Mouse (Mus musculus): ENCODE results near the gene Tph2. TPM values are rescaled to one million over a fixed set of nuclear protein-coding genes. Genes with fewer than 3 reads are reported as not detected.

Gene Tph2
- polyA plus RNA-seq, 1 experiment from 2014 or later, result 2.3 TPM

DNA sequence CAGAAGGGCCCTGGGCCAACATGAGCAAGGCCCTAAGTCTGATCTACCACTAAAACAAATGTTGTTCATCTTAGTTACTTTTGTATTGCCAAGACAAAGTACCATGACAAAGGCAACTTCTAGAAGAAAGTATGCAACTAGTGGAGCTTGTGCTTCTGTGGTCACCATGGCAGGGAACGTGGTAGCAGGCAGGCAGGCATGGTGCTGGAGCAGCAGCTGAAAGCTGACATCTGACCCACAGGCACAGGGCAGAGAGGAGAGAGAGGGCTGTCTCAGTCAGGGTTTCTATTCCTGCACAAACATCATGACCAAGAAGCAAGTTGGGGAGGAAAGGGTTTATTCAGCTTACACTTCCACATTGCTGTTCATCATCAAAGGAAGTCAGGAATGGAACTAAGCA is 56.9 kb downstream of the Tph2 start:
- H3K27me3 ChIP-seq (replicated peaks), result no peaks in the 10 kb centered on the region
- H3K36me3 ChIP-seq, result no peaks in the 10 kb centered on the region
- 47% methylated on average over 1 of the region's 1 CpGs for WGBS
- no peak overlapping the region for H3K9ac ChIP-seq (replicated peaks)
- H3K9me3 ChIP-seq (replicated peaks), result no peaks in the 10 kb centered on the region
- ATAC-seq (ENCODE audit: low FRiP score), result no peak
- H3K4me2 ChIP-seq, result no peak overlapping the region
- H3K4me3 ChIP-seq (replicated peaks), result no peak overlapping the region
- peaks cover 8% of the 10 kb centered on the region; the same call in 1 of the 2 replicates for H3K4me1 ChIP-seq
- no peak overlapping the region for H3K27ac ChIP-seq (replicated peaks)

DNA sequence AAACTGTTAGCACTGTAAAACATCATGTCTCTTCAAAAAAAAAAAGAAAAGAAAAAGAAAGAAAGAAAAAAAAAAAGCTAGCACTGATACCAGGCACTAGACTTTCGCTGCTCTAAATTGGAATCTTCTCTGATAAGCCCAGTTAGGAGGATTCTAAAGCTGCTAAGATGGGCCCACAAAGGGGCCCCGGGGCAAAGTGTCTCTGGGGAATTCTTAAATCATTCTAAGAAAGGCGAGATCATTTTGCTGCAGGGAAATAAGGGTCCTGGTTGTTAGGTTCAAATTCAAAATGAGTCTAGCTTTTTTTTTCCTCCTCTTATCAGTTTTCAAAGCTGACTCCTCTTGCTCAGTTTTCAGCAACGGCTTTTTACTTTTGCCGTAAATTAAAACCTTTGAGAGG is 59.3 kb downstream of the Tph2 start:
- no peaks in the 10 kb centered on the region for H3K9me3 ChIP-seq (replicated peaks)
- H3K36me3 ChIP-seq, result no peaks in the 10 kb centered on the region
- H3K27me3 ChIP-seq (replicated peaks), result no peaks in the 10 kb centered on the region
- no peak for ATAC-seq (ENCODE audit: low FRiP score)
- WGBS, result 36% methylated on average over 5 of the region's 5 CpGs
- H3K4me3 ChIP-seq (replicated peaks), result no peak overlapping the region
- peaks cover 8% of the 10 kb centered on the region; the same call in 1 of the 2 replicates for H3K4me1 ChIP-seq
- H3K27ac ChIP-seq (replicated peaks), result no peak overlapping the region
- 0 out of 2 replicates have a peak overlapping the region, but pooled peaks have one; percentile 13 for H3K4me2 ChIP-seq
- no peak overlapping the region for H3K9ac ChIP-seq (replicated peaks)

DNA sequence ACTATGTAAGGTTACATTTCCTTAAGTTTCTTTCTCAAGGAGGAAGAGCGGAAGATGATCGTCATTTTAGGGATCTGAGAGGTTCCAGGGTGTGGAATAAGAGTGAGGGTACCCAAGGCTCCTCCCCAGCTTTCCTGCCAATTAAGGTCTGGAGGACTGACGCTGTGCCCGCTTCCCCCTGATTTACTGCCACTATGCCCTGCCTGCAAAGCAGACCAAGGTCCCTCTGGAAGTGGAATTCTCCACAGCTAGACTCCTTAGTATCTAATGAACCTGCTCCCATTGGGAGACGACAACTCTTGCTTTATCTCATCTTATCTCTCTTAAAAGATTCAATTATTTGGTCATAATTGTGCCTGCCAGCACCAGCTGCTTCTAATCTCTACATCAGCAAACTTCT is 59.8 kb downstream of the Tph2 start:
- Histone ChIP-seq H3K4me3 (replicated peaks) (no peak overlapping the region), H3K36me3 (no peaks in the 10 kb centered on the region), H3K4me2 (no peak overlapping the region), H3K9ac (replicated peaks) (no peak overlapping the region), H3K27me3 (replicated peaks) (no peaks in the 10 kb centered on the region), H3K9me3 (replicated peaks) (no peaks in the 10 kb centered on the region), H3K27ac (replicated peaks) (no peak overlapping the region), H3K4me1 (peaks cover 8% of the 10 kb centered on the region; the same call in 1 of the 2 replicates)
- 58% methylated on average over 5 of the region's 5 CpGs for WGBS
- ATAC-seq (ENCODE audit: low FRiP score), result no peak

GRCm38 (mm10) chr10:115107666-115108540 is 76.9 kb downstream of the Tph2 start:
- H3K27ac ChIP-seq (replicated peaks), result no peak overlapping the region
- no peak overlapping the region for H3K9ac ChIP-seq (replicated peaks)
- no peaks in the 10 kb centered on the region for H3K9me3 ChIP-seq (replicated peaks)
- peaks cover 3% of the 10 kb centered on the region; the same call in 1 of the 2 replicates for H3K4me1 ChIP-seq
- 72% methylated on average over 16 of the region's 16 CpGs for WGBS
- no peak overlapping the region for H3K4me2 ChIP-seq
- H3K36me3 ChIP-seq, result no peaks in the 10 kb centered on the region
- H3K27me3 ChIP-seq (replicated peaks), result no peaks in the 10 kb centered on the region
- H3K4me3 ChIP-seq (replicated peaks), result no peak overlapping the region
- no peak for ATAC-seq (ENCODE audit: low FRiP score)

DNA sequence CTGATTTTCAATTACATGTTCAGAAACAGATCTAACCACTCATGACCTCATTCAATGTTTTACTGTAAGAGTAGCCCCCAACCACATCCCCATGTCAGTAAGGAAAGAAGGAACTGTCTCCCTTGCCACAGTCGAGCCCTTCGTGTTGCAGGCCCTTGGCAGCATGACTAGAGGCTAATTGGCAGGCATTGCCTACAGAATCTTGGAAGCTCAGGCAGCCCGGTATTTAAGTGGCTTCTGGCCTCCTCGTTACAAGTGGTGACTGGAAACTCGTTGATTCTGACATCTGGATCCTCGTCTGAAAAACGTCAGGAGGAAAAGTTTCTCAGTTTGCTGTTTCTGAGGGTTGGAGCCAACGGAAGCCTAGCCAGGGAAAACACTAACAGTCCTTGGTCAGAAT is 80.6 kb downstream of the Tph2 start:
- WGBS, result 84% methylated on average over 8 of the region's 8 CpGs
- H3K27me3 ChIP-seq (replicated peaks), result no peaks in the 10 kb centered on the region
- H3K9ac ChIP-seq (replicated peaks), result no peak overlapping the region
- no peak overlapping the region for H3K27ac ChIP-seq (replicated peaks)
- no peak overlapping the region for H3K4me3 ChIP-seq (replicated peaks)
- no peak overlapping the region for H3K4me2 ChIP-seq
- H3K9me3 ChIP-seq (replicated peaks), result no peaks in the 10 kb centered on the region
- H3K4me1 ChIP-seq, result peaks cover 3% of the 10 kb centered on the region; the same call in 1 of the 2 replicates
- no peaks in the 10 kb centered on the region for H3K36me3 ChIP-seq
- ATAC-seq (ENCODE audit: low FRiP score), result no peak

GRCm38 (mm10) chr10:115099890-115100580 is 84.8 kb downstream of the Tph2 start:
- H3K27me3 ChIP-seq (replicated peaks), result no peaks in the 10 kb centered on the region
- no peak for ATAC-seq (ENCODE audit: low FRiP score)
- H3K9me3 ChIP-seq (replicated peaks), result no peaks in the 10 kb centered on the region
- H3K36me3 ChIP-seq, result no peaks in the 10 kb centered on the region
- H3K4me2 ChIP-seq, result no peak overlapping the region
- 77% methylated on average over 9 of the region's 9 CpGs for WGBS
- H3K9ac ChIP-seq (replicated peaks), result no peak overlapping the region
- H3K4me1 ChIP-seq, result no peaks in the 10 kb centered on the region
- H3K27ac ChIP-seq (replicated peaks), result no peak overlapping the region
- H3K4me3 ChIP-seq (replicated peaks), result no peak overlapping the region

DNA sequence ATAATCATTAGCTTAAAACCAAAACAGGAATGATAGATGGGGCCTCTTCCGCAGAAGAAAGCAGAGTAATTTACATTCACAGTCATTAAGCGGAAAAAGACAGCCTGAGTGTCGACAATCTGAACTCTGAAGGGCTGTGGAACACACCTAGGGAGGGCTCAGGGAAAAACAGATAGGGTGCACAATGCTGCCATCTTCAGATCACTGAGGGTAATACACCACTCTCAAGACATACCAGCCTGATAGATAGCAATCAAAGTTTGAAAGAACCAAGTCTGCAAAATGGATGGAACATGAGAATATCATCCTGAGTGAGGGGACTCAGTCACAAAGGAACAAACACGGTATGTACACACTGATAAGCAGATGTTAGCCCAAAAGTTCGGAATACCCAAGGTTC is 87.7 kb downstream of the Tph2 start:
- Histone ChIP-seq H3K4me2 (no peak overlapping the region), H3K27me3 (replicated peaks) (no peaks in the 10 kb centered on the region), H3K9me3 (replicated peaks) (no peaks in the 10 kb centered on the region), H3K4me1 (no peaks in the 10 kb centered on the region), H3K27ac (replicated peaks) (no peak overlapping the region), H3K9ac (replicated peaks) (no peak overlapping the region), H3K4me3 (replicated peaks) (no peak overlapping the region), H3K36me3 (no peaks in the 10 kb centered on the region)
- ATAC-seq (ENCODE audit: low FRiP score), result peak; percentile 74; the same call in 1 of the 2 replicates
- WGBS, result 8% methylated on average over 5 of the region's 5 CpGs

- no peak overlapping the region for H3K27ac ChIP-seq (replicated peaks)
- no peak overlapping the region for H3K4me2 ChIP-seq
- H3K4me1 ChIP-seq, result no peaks in the 10 kb centered on the region
- no peak for ATAC-seq (ENCODE audit: low FRiP score)
- no peaks in the 10 kb centered on the region for H3K27me3 ChIP-seq (replicated peaks)
- no peak overlapping the region for H3K9ac ChIP-seq (replicated peaks)
- no peaks in the 10 kb centered on the region for H3K9me3 ChIP-seq (replicated peaks)
- H3K36me3 ChIP-seq, result no peaks in the 10 kb centered on the region
- 78% methylated on average over 1 of the region's 1 CpGs for WGBS
- H3K4me3 ChIP-seq (replicated peaks), result no peak overlapping the region
These were observed 88.6 kb downstream of the Tph2 start for GRCm38 (mm10) chr10:115096191-115096590.

GRCm38 (mm10) chr10:115078232-115078631 is 106.6 kb downstream of the Tph2 start:
- no peaks in the 10 kb centered on the region for H3K36me3 ChIP-seq
- 60% methylated on average over 3 of the region's 3 CpGs for WGBS
- H3K9me3 ChIP-seq (replicated peaks), result no peaks in the 10 kb centered on the region
- H3K4me3 ChIP-seq (replicated peaks), result no peak overlapping the region
- no peaks in the 10 kb centered on the region for H3K4me1 ChIP-seq
- no peak overlapping the region for H3K9ac ChIP-seq (replicated peaks)
- no peak for ATAC-seq (ENCODE audit: low FRiP score)
- H3K27ac ChIP-seq (replicated peaks), result no peak overlapping the region
- H3K4me2 ChIP-seq, result no peak overlapping the region
- H3K27me3 ChIP-seq (replicated peaks), result no peaks in the 10 kb centered on the region

- WGBS, result 79% methylated on average over 8 of the region's 8 CpGs
These were observed 115.5 kb downstream of the Tph2 start for GRCm38 (mm10) chr10:115069123-115069911.

DNA sequence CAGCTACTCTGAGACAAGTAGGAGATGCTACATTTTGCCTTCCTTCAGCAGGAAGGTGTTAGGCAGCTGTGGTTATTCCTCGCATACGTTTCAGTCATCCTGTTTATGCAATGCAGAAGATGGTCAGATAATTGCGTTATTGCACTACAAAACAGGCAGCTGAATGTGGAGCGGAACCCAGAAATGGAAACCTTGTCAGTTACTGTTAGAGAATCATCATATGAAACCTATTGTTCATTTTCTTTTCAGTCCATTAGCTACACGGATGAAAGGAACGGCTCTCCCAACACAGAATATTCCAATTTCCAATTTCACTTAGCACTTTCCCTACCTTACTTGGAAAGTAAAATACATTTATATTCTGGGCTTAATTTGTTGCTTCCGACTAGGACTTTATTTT is 120.9 kb downstream of the Tph2 start:
- Histone ChIP-seq H3K4me2 (no peak overlapping the region), H3K36me3 (no peaks in the 10 kb centered on the region), H3K9ac (replicated peaks) (no peak overlapping the region), H3K27me3 (replicated peaks) (no peaks in the 10 kb centered on the region), H3K27ac (replicated peaks) (no peak overlapping the region), H3K4me1 (no peaks in the 10 kb centered on the region), H3K9me3 (replicated peaks) (no peaks in the 10 kb centered on the region; the same call in 1 of the 2 replicates), H3K4me3 (replicated peaks) (no peak overlapping the region)
- 88% methylated on average over 7 of the region's 7 CpGs for WGBS
- no peak for ATAC-seq (ENCODE audit: low FRiP score)

More at GRCm38 (mm10) chr10:115069123-115069911, 115.5 kb downstream of the Tph2 start:
- Histone ChIP-seq H3K36me3 (no peaks in the 10 kb centered on the region), H3K4me1 (no peaks in the 10 kb centered on the region), H3K9ac (replicated peaks) (no peak overlapping the region), H3K4me2 (no peak overlapping the region), H3K27me3 (replicated peaks) (no peaks in the 10 kb centered on the region), H3K27ac (replicated peaks) (no peak overlapping the region), H3K4me3 (replicated peaks) (no peak overlapping the region), H3K9me3 (replicated peaks) (no peaks in the 10 kb centered on the region; the same call in 1 of the 2 replicates)
- ATAC-seq (ENCODE audit: low FRiP score), result no peak
